Mouse (Mus musculus) forebrain, embryonic 12.5 days (tissue): ENCODE results near the gene Nat8f6. TPM values are rescaled to one million over a fixed set of nuclear protein-coding genes. Genes with fewer than 3 reads are reported as not detected.
"Not testable (repeated sequence)": the region's sequence is repeated elsewhere in the genome, so short reads cannot be mapped to it uniquely, and the experiment has no call there.

Experiments
- ATAC-seq: fragments of 200-750 bp; cut with Nextera tagmentation; 2 replicates; pipeline ENCODE4 v1.8.0; 2017; ENCODE audit warnings: moderate TSS enrichment; ENCODE audit not compliant: low FRiP score
- H3K27ac ChIP-seq: fragments of 300-500 bp; sonication (generic); 2 replicates; pipeline ENCODE4 v1.5.1; 2016; ENCODE audit warnings: mild to moderate bottlenecking
- H3K27me3 ChIP-seq: fragments of 300-500 bp; sonication (generic); 2 replicates; pipeline ENCODE4 v1.6.1; 2016; ENCODE audit warnings: mild to moderate bottlenecking
- H3K36me3 ChIP-seq: fragments of 300-500 bp; sonication (generic); replicated peaks from 2 replicates; pipeline ENCODE4 v1.6.1; 2016; ENCODE audit warnings: mild to moderate bottlenecking
- H3K4me1 ChIP-seq: fragments of 300-500 bp; sonication (generic); 2 replicates; pipeline ENCODE4 v1.6.1; 2016
- H3K4me2 ChIP-seq: fragments of 300-500 bp; sonication (generic); 2 replicates; pipeline ENCODE4 v1.6.1; 2016; ENCODE audit warnings: mild to moderate bottlenecking, moderate library complexity
- H3K4me3 ChIP-seq: fragments of 300-500 bp; sonication (generic); replicated peaks from 2 replicates; pipeline ENCODE4 v1.5.1; 2016; ENCODE audit warnings: mild to moderate bottlenecking
- H3K9ac ChIP-seq: fragments of 300-500 bp; sonication (generic); 2 replicates; pipeline ENCODE4 v1.6.1; 2016; ENCODE audit warnings: mild to moderate bottlenecking
- H3K9me3 ChIP-seq: fragments of 300-500 bp; sonication (generic); 2 replicates; pipeline ENCODE4 v1.6.1; 2016
- WGBS: fragments of 180-500 bp; shearing (Covaris S2); methylation state at CpG from one replicate; pipeline ENCODE4 v1.1.7; 2016; 5-methylcytosine and 5-hydroxymethylcytosine counted together
- polyA plus RNA-seq: library from polyadenylated mRNA; unstranded; fragments of >200 nt; fragmentation: Nextera tagmentation; extraction: Ambion mirVana; gene quantifications from 2 replicates; pipeline ENCODE4 v1.2.1, GENCODE M21; 2016

Nat8f6 gene
- polyA plus RNA-seq, 1 experiment from 2014 or later: not detected

GRCm38 (mm10) chr6:85831796-85832321 lies 11.1 kb upstream of the Nat8f6 start, which contains the start of gene Nat8:
TSS of gene Nat8 (minus strand) at chr6:85832082.
- Histone ChIP-seq H3K9ac (no peak within 1 kb of the TSS), H3K9me3 (no peaks in the 10 kb centered on the region), H3K27ac (no peak within 1 kb of the TSS), H3K27me3 (no peaks in the 10 kb centered on the region), H3K4me1 (no peaks in the 10 kb centered on the region), H3K4me3 (no peak within 1 kb of the TSS), H3K4me2 (no peak within 1 kb of the TSS), H3K36me3 (no peaks in the 10 kb centered on the region)
- no peak for ATAC-seq
- WGBS: 90% methylated on average over 7 of the region's 7 CpGs

GRCm38 (mm10) chr6:85829462-85829861 lies 8.7 kb upstream of the Nat8f6 start:
- ATAC-seq: no peak
- Histone ChIP-seq H3K4me3 (no peak overlapping the region), H3K36me3 (no peaks in the 10 kb centered on the region), H3K4me2 (no peak overlapping the region), H3K9ac (no peak overlapping the region), H3K27ac (no peak overlapping the region), H3K9me3 (no peaks in the 10 kb centered on the region), H3K27me3 (no peaks in the 10 kb centered on the region), H3K4me1 (no peaks in the 10 kb centered on the region)
- 78% methylated on average over 1 of the region's 1 CpGs for WGBS

GRCm38 (mm10) chr6:85825886-85826285 lies 5.1 kb upstream of the Nat8f6 start:
- Histone ChIP-seq H3K36me3 (no peaks in the 10 kb centered on the region), H3K9ac (no peak overlapping the region), H3K9me3 (no peaks in the 10 kb centered on the region), H3K4me2 (no peak overlapping the region), H3K4me3 (no peak overlapping the region), H3K4me1 (no peaks in the 10 kb centered on the region), H3K27ac (no peak overlapping the region), H3K27me3 (no peaks in the 10 kb centered on the region)
- no peak for ATAC-seq
- 83% methylated on average over 2 of the region's 2 CpGs for WGBS

- Histone ChIP-seq H3K9me3 (no peaks in the 10 kb centered on the region), H3K9ac (no peak overlapping the region), H3K27me3 (no peaks in the 10 kb centered on the region), H3K4me3 (no peak overlapping the region), H3K27ac (no peak overlapping the region), H3K4me1 (no peaks in the 10 kb centered on the region), H3K36me3 (no peaks in the 10 kb centered on the region), H3K4me2 (no peak overlapping the region)
- WGBS: 92% methylated on average over 1 of the region's 1 CpGs
- no peak for ATAC-seq
Observed at GRCm38 (mm10) chr6:85823382-85824090, 2.8 kb upstream of the Nat8f6 start.

GRCm38 (mm10) chr6:85822286-85822685 lies 1.5 kb upstream of the Nat8f6 start:
- Histone ChIP-seq H3K4me1 (no peaks in the 10 kb centered on the region), H3K9me3 (no peaks in the 10 kb centered on the region), H3K4me3 (no peak overlapping the region), H3K27me3 (no peaks in the 10 kb centered on the region), H3K9ac (no peak overlapping the region), H3K4me2 (no peak overlapping the region), H3K27ac (no peak overlapping the region), H3K36me3 (no peaks in the 10 kb centered on the region)
- 85% methylated on average over 4 of the region's 4 CpGs for WGBS
- no peak for ATAC-seq

- Histone ChIP-seq H3K4me3 (no peak overlapping the region), H3K9me3 (no peaks in the 10 kb centered on the region), H3K36me3 (no peaks in the 10 kb centered on the region), H3K4me1 (no peaks in the 10 kb centered on the region), H3K9ac (no peak overlapping the region), H3K27me3 (no peaks in the 10 kb centered on the region), H3K27ac (no peak overlapping the region), H3K4me2 (no peak overlapping the region)
- ATAC-seq: no peak
- WGBS: 20% methylated on average over 1 of the region's 1 CpGs
Observed at GRCm38 (mm10) chr6:85818338-85818737, 2.4 kb downstream of the Nat8f6 start.

GRCm38 (mm10) chr6:85813339-85813738 lies 7.4 kb downstream of the Nat8f6 start:
- no peaks in the 10 kb centered on the region for H3K27me3 ChIP-seq
- 87% methylated on average over 2 of the region's 2 CpGs for WGBS
- ATAC-seq: no peak
- no peaks in the 10 kb centered on the region for H3K4me1 ChIP-seq
- H3K9ac ChIP-seq: no peak overlapping the region
- H3K27ac ChIP-seq: no peak overlapping the region
- H3K36me3 ChIP-seq: no peaks in the 10 kb centered on the region
- H3K4me2 ChIP-seq: no peak overlapping the region
- H3K4me3 ChIP-seq: no peak overlapping the region
- no peaks in the 10 kb centered on the region for H3K9me3 ChIP-seq

- H3K9me3 ChIP-seq, H3K4me3 ChIP-seq, H3K27ac ChIP-seq, H3K4me2 ChIP-seq, H3K9ac ChIP-seq, H3K4me1 ChIP-seq, ATAC-seq, H3K27me3 ChIP-seq, H3K36me3 ChIP-seq: not testable (repeated sequence)
- 68% methylated on average over 3 of the region's 3 CpGs for WGBS
Observed at GRCm38 (mm10) chr6:85810942-85811537, 9.7 kb downstream of the Nat8f6 start.

GRCm38 (mm10) chr6:85810514-85810913 lies 10.2 kb downstream of the Nat8f6 start:
- WGBS: 87% methylated on average over 3 of the region's 3 CpGs
- ATAC-seq, H3K9ac ChIP-seq, H3K4me1 ChIP-seq, H3K4me2 ChIP-seq, H3K9me3 ChIP-seq, H3K4me3 ChIP-seq, H3K36me3 ChIP-seq, H3K27ac ChIP-seq, H3K27me3 ChIP-seq: not testable (repeated sequence)

GRCm38 (mm10) chr6:85809784-85810183 lies 11.0 kb downstream of the Nat8f6 start:
- not testable (repeated sequence) for H3K36me3 ChIP-seq, H3K9me3 ChIP-seq, H3K4me2 ChIP-seq, H3K4me1 ChIP-seq, H3K9ac ChIP-seq, H3K4me3 ChIP-seq, H3K27me3 ChIP-seq, ATAC-seq, H3K27ac ChIP-seq
- WGBS: 67% methylated on average over 3 of the region's 3 CpGs

- H3K9ac ChIP-seq, H3K4me1 ChIP-seq, H3K27ac ChIP-seq, H3K27me3 ChIP-seq, H3K4me3 ChIP-seq, H3K4me2 ChIP-seq, ATAC-seq, H3K36me3 ChIP-seq, H3K9me3 ChIP-seq: not testable (repeated sequence)
- 83% methylated on average over 5 of the region's 5 CpGs for WGBS
Observed at GRCm38 (mm10) chr6:85803180-85803579, 17.6 kb downstream of the Nat8f6 start.

- H3K4me2 ChIP-seq, ATAC-seq, H3K9ac ChIP-seq, H3K4me3 ChIP-seq, H3K27ac ChIP-seq, H3K9me3 ChIP-seq, H3K27me3 ChIP-seq, H3K4me1 ChIP-seq, H3K36me3 ChIP-seq: not testable (repeated sequence)
- 62% methylated on average over 13 of the region's 13 CpGs for WGBS
Observed at GRCm38 (mm10) chr6:85765532-85765931, 55.2 kb downstream of the Nat8f6 start, which contains the start of gene Nat8f3. TSS of gene Nat8f3 (minus strand) at chr6:85765754.
